Comparison of ENCODE assay signal across 11 mouse cellular contexts in the genomic region with DNA sequence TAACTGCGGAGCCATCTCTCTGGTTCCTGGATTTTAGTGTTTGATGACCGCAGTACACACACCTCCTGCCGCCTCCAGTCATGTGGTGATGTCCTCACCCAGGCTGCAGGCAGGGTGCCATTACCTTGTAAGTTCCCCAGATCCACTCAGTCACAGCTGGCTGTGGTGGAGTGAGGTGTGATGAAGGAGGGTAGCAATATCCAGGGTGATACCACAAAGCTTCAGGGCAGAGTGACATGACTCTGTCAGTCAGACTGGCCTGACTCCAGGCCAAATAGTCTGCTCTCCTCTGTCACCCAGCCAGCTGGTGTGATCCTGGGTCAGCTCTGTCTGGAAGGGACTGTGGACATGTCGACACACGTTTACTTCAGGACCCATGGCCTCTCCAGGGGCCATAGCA.
DNase-seq lines count a peak whose midpoint lies in the region; ATAC-seq and TF ChIP-seq lines count a peak whose summit lies in the region.
"Had no signal": no experiment of that assay in that cellular context is flagged by ENCODE, and none has a peak within 500 bp of the region (broad histone marks: within the 10 kb centered on the region; RNA-seq: fewer than 3 reads in every experiment).

No protein-coding gene starts in this region.

- peaks cover 2% of the 10 kb centered on the region; the same call in 1 of the 2 replicates for H3K27me3 ChIP-seq in lung, embryonic 16.5 days (ENCODE audit: control insufficient read depth, insufficient read depth, low read depth, low read length)
- H3K27me3 ChIP-seq in heart, embryonic 15.5 days, result no peaks in the 10 kb centered on the region
- H3K27me3 ChIP-seq in myocyte (ENCODE audit: control insufficient read depth, insufficient read depth, insufficient read length), result no peaks in the 10 kb centered on the region
- H3K27me3 ChIP-seq in forebrain, embryonic 13.5 days, result no peaks in the 10 kb centered on the region
- H3K27me3 ChIP-seq: hindbrain, embryonic 13.5 days had no signal

- DNase-seq in gastrocnemius, adult 18-20 months (ENCODE audit: low spot score), result peak; percentile 31
- DNase-seq in gastrocnemius, postnatal 36 days, result no peak
- DNase-seq in lung, postnatal 36 days, result no peak
- DNase-seq in left cerebral cortex, postnatal 4 days, result no peak
- DNase-seq: forebrain, postnatal 0 days; layer of hippocampus, adult 9-11 months had no signal

- TF ChIP-seq POLR2A in myocyte (IDR thresholded peaks at IDR 0.05; ENCODE audit: insufficient read length, low read depth), result no peak

- no peaks in the 10 kb centered on the region for H3K9me3 ChIP-seq in lung, embryonic 16.5 days (ENCODE audit: control insufficient read depth, low read length)
- no peaks in the 10 kb centered on the region for H3K9me3 ChIP-seq in heart, embryonic 15.5 days (replicated peaks)
- no peaks in the 10 kb centered on the region for H3K9me3 ChIP-seq in forebrain, embryonic 13.5 days (replicated peaks)
- H3K9me3 ChIP-seq: hindbrain, embryonic 13.5 days had no signal

- WGBS in lung, embryonic 16.5 days, result 66% methylated on average over 5 of the region's 5 CpGs
- 51% methylated on average over 5 of the region's 5 CpGs for WGBS in heart, embryonic 15.5 days
- 85% methylated on average over 5 of the region's 5 CpGs for WGBS in forebrain, embryonic 13.5 days

- H3K79me2 ChIP-seq in myocyte (ENCODE audit: control insufficient read depth, insufficient read depth), result no peaks in the 10 kb centered on the region

- H3K9ac ChIP-seq in lung, embryonic 16.5 days (ENCODE audit: low read length), result no peak overlapping the region
- H3K9ac ChIP-seq in heart, embryonic 15.5 days, result no peak overlapping the region
- H3K9ac ChIP-seq in forebrain, embryonic 13.5 days, result no peak overlapping the region
- H3K9ac ChIP-seq: forebrain, postnatal 0 days; hindbrain, embryonic 13.5 days had no signal

- no peak overlapping the region for H3K4me2 ChIP-seq in lung, embryonic 16.5 days (ENCODE audit: low read depth, low read length)
- no peak overlapping the region for H3K4me2 ChIP-seq in heart, embryonic 15.5 days
- peak overlapping the region; percentile 72 for H3K4me2 ChIP-seq in myocyte (ENCODE audit: low read depth)
- no peak overlapping the region for H3K4me2 ChIP-seq in forebrain, embryonic 13.5 days
- H3K4me2 ChIP-seq: hindbrain, embryonic 13.5 days had no signal

- H3ac ChIP-seq in myocyte (ENCODE audit: control insufficient read depth, insufficient read length), result no peak overlapping the region

- H3K27ac ChIP-seq in lung, embryonic 16.5 days (ENCODE audit: low read length), result no peak overlapping the region
- peak overlapping the region; percentile 58 for H3K27ac ChIP-seq in heart, embryonic 15.5 days
- H3K27ac ChIP-seq in forebrain, embryonic 13.5 days, result no peak overlapping the region
- H3K27ac ChIP-seq: hindbrain, embryonic 13.5 days had no signal

- no peaks in the 10 kb centered on the region for H3K36me3 ChIP-seq in lung, embryonic 16.5 days (ENCODE audit: control insufficient read depth, insufficient read depth, low read length)
- H3K36me3 ChIP-seq in heart, embryonic 15.5 days, result no peaks in the 10 kb centered on the region
- H3K36me3 ChIP-seq in myocyte (ENCODE audit: control insufficient read depth, insufficient read depth), result no peaks in the 10 kb centered on the region
- H3K36me3 ChIP-seq in forebrain, embryonic 13.5 days (ENCODE audit: poor library complexity, severe bottlenecking), result no peaks in the 10 kb centered on the region
- H3K36me3 ChIP-seq: hindbrain, embryonic 13.5 days had no signal

- peak; percentile 42; the same call in 1 of the 2 replicates for ATAC-seq in lung, embryonic 16.5 days (ENCODE audit: low read depth)
- ATAC-seq in heart, embryonic 15.5 days (replicated peaks; ENCODE audit: insufficient number of reproducible peaks, insufficient read depth, low FRiP score, low read depth), result peak; percentile 64
- ATAC-seq in forebrain, embryonic 13.5 days, result no peak
- ATAC-seq: forebrain, postnatal 0 days had no signal

- peaks cover 25% of the 10 kb centered on the region for H3K4me1 ChIP-seq in lung, embryonic 16.5 days (replicated peaks; ENCODE audit: control insufficient read depth, insufficient read depth, low read length)
- H3K4me1 ChIP-seq in heart, embryonic 15.5 days (replicated peaks), result peaks cover 40% of the 10 kb centered on the region
- peaks cover 10% of the 10 kb centered on the region for H3K4me1 ChIP-seq in forebrain, embryonic 13.5 days

- intact Hi-C loops in gastrocnemius, postnatal 36 days (cut with DNase I), result no loop called here
- intact Hi-C loops in left cerebral cortex, postnatal 4 days (cut with DNase I), result no loop called here

- no peak overlapping the region for H3K4me3 ChIP-seq in lung, embryonic 16.5 days (ENCODE audit: low read length)
- H3K4me3 ChIP-seq in heart, embryonic 15.5 days, result no peak overlapping the region
- H3K4me3 ChIP-seq in myocyte, result no peak overlapping the region
- H3K4me3 ChIP-seq in forebrain, embryonic 13.5 days, result no peak overlapping the region
- H3K4me3 ChIP-seq: hindbrain, embryonic 13.5 days had no signal

TF ChIP-seq in myocyte, 11 proteins besides CTCF, POLR2A, EP300 and RAD21:
- TF ChIP-seq SRF (IDR thresholded peaks at IDR 0.05; ENCODE audit: control insufficient read depth, insufficient read length, low read depth) (no peak), E2F4 (IDR thresholded peaks at IDR 0.05; ENCODE audit: insufficient read depth) (no peak), REST (IDR thresholded peaks at IDR 0.05; ENCODE audit: insufficient read depth, insufficient read length) (no peak), USF1 (IDR thresholded peaks at IDR 0.05; ENCODE audit: low read depth) (peak; percentile 43), CEBPB (IDR thresholded peaks at IDR 0.05; ENCODE audit: insufficient read depth, poor library complexity, severe bottlenecking) (peak; percentile 75; the same call in 1 of the 2 replicates), TCF3 (IDR thresholded peaks at IDR 0.05; ENCODE audit: insufficient read length, low read depth) (peak; percentile 45), POLR2AphosphoS2 (IDR thresholded peaks at IDR 0.05; ENCODE audit: insufficient read length, low read depth) (no peak), TCF12 (IDR thresholded peaks at IDR 0.05; ENCODE audit: insufficient read depth, poor library complexity, severe bottlenecking) (peak; percentile 60), MYOD1 (IDR thresholded peaks at IDR 0.05; ENCODE audit: control insufficient read depth in 1 of 3, insufficient read length in 2 of 3, low read depth in 2 of 3) (peak in 1 of 3 experiments; percentile 58), MYOG (IDR thresholded peaks at IDR 0.05; ENCODE audit: control insufficient read depth in 1 of 3, insufficient read depth in 1 of 3, insufficient read length in 2 of 3, low read depth in 2 of 3) (peak in 2 of 3 experiments; percentile 15 to 43), MAX (IDR thresholded peaks at IDR 0.05; ENCODE audit: low read depth) (no peak)
TF ChIP-seq in myocyte: peak in this region for 6.
